ENCODE assay signal across 23 mouse cellular contexts in genomic region chr9:25191612-25192011, GRCm38 (mm10). TPM values are rescaled to one million over a fixed set of nuclear protein-coding genes. Genes with fewer than 3 reads are reported as not detected.
DNase-seq lines count a peak whose midpoint lies in the region; ATAC-seq and TF ChIP-seq lines count a peak whose summit lies in the region.
"Had no signal": no experiment of that assay in that cellular context is flagged by ENCODE, and none has a peak within 500 bp of the region (broad histone marks: within the 10 kb centered on the region; RNA-seq: fewer than 3 reads in every experiment).

No protein-coding gene starts in this region.

- peaks cover 0 to 11% of the 10 kb centered on the region in 2 experiments; a peak in 2 of 4 replicates for H3K36me3 ChIP-seq in MEL (ENCODE audit: control insufficient read depth in 1 of 2, insufficient read depth in 2 of 2, low read length in 2 of 2)
- no peaks in the 10 kb centered on the region for H3K36me3 ChIP-seq in small intestine, adult 2 months (ENCODE audit: control insufficient read depth, insufficient read depth, low read length)
- H3K36me3 ChIP-seq in liver, postnatal 0 days (replicated peaks; ENCODE audit: insufficient read depth, low read length): no peaks in the 10 kb centered on the region
- H3K36me3 ChIP-seq: hindbrain, embryonic 15.5 days; kidney, embryonic 15.5 days; limb, embryonic 12.5 days; liver, embryonic 12.5 days; neural tube, embryonic 15.5 days had no signal

- H3K4me2 ChIP-seq in liver, postnatal 0 days (ENCODE audit: low read depth, low read length): no peak overlapping the region
- H3K4me2 ChIP-seq: hindbrain, embryonic 15.5 days; kidney, embryonic 15.5 days; limb, embryonic 12.5 days; liver, embryonic 12.5 days; lung, embryonic 14.5 days; midbrain, embryonic 11.5 days; neural tube, embryonic 15.5 days had no signal

- no peak for TF ChIP-seq RAD21 in MEL (IDR thresholded peaks at IDR 0.05; ENCODE audit: low read depth, low read length)

- no peaks in the 10 kb centered on the region for H3K9me3 ChIP-seq in MEL (replicated peaks; ENCODE audit: insufficient read depth, low read length)
- no peaks in the 10 kb centered on the region for H3K9me3 ChIP-seq in liver, postnatal 0 days (ENCODE audit: low read length)
- H3K9me3 ChIP-seq: hindbrain, embryonic 15.5 days; kidney, embryonic 15.5 days; liver, embryonic 12.5 days; neural tube, embryonic 15.5 days had no signal

- TF ChIP-seq POLR2A in MEL (IDR thresholded peaks at IDR 0.05; ENCODE audit: control insufficient read depth in 1 of 2, insufficient read depth in 1 of 2, low read depth in 1 of 2, low read length in 2 of 2, poor library complexity in 1 of 2): no peak
- no peak for TF ChIP-seq POLR2A in small intestine, adult 2 months (IDR thresholded peaks at IDR 0.05; ENCODE audit: low read depth, low read length)

- WGBS in small intestine, adult 2 months: 49% methylated on average over 2 of the region's 2 CpGs
- WGBS in liver, postnatal 0 days (ENCODE audit: insufficient replicate concordance): 27% methylated on average over 2 of the region's 2 CpGs

- no peak for TF ChIP-seq CTCF in MEL (IDR thresholded peaks at IDR 0.05 in 2 of 3, conservative IDR thresholded peaks at IDR 0.05 in 1 of 3; ENCODE audit: control insufficient read depth in 1 of 3, insufficient read depth in 1 of 3, low read depth in 2 of 3, low read length in 3 of 3, poor library complexity in 1 of 3, severe bottlenecking in 1 of 3)
- no peak for TF ChIP-seq CTCF in small intestine, adult 2 months (IDR thresholded peaks at IDR 0.05; ENCODE audit: extremely low read depth, insufficient read length, insufficient replicate concordance, low read depth, low read length)
- TF ChIP-seq CTCF in liver, postnatal 0 days (IDR thresholded peaks at IDR 0.05; ENCODE audit: low read depth): no peak

- DNase-seq in spleen, postnatal 36 days (ENCODE audit: low spot score in 2 of 2): peak; percentile 28 to 30
- no peak for DNase-seq in spleen, postnatal 4 days (ENCODE audit: low spot score in 2 of 2)
- peak; percentile 50 for DNase-seq in MEL (ENCODE audit: low read depth, low spot score)
- no peak for DNase-seq in liver, postnatal 0 days
- DNase-seq in right cerebral cortex, postnatal 10 days (ENCODE audit: low spot score in 2 of 2): no peak
- DNase-seq in cerebellum, postnatal 36 days: no peak
- DNase-seq: cerebellum, adult 18-20 months; forebrain, postnatal 0 days; heart, adult 18-20 months; heart, postnatal 36 days; kidney, postnatal 4 days; lung, embryonic 14.5 days; lung, postnatal 4 days; right cerebral cortex, postnatal 25 days had no signal

- peak; percentile 55 to 81 for TF ChIP-seq EP300 in MEL (IDR thresholded peaks at IDR 0.05; ENCODE audit: low read depth in 1 of 2, low read length in 2 of 2)
- TF ChIP-seq EP300 in liver, postnatal 0 days (IDR thresholded peaks at IDR 0.05; ENCODE audit: low read depth): no peak

- no peaks in the 10 kb centered on the region for H3K27me3 ChIP-seq in MEL (ENCODE audit: control insufficient read depth in 1 of 2, insufficient read depth in 2 of 2, low read length in 2 of 2)
- H3K27me3 ChIP-seq in small intestine, adult 2 months (ENCODE audit: control insufficient read depth, insufficient read depth, low read length): no peaks in the 10 kb centered on the region
- no peaks in the 10 kb centered on the region for H3K27me3 ChIP-seq in liver, postnatal 0 days (ENCODE audit: insufficient read depth, low read length)
- H3K27me3 ChIP-seq: hindbrain, embryonic 15.5 days; kidney, embryonic 15.5 days; limb, embryonic 12.5 days; liver, embryonic 12.5 days; neural tube, embryonic 15.5 days had no signal

- peak overlapping the region; percentile 40 for H3K27ac ChIP-seq in MEL (ENCODE audit: control insufficient read depth, low read depth, low read length)
- peak overlapping the region; percentile 42; the same call in 1 of the 2 replicates for H3K27ac ChIP-seq in small intestine, adult 2 months (ENCODE audit: insufficient read depth, low read depth, low read length)
- H3K27ac ChIP-seq in liver, postnatal 0 days (ENCODE audit: low read depth): no peak overlapping the region
- H3K27ac ChIP-seq: hindbrain, embryonic 15.5 days; kidney, embryonic 15.5 days; limb, embryonic 12.5 days; liver, embryonic 12.5 days; neural tube, embryonic 15.5 days had no signal

- peak overlapping the region; percentile 29 for H3K9ac ChIP-seq in MEL (ENCODE audit: control insufficient read depth, low read depth, low read length, poor library complexity, severe bottlenecking)
- no peak overlapping the region for H3K9ac ChIP-seq in liver, postnatal 0 days (replicated peaks)
- H3K9ac ChIP-seq: forebrain, postnatal 0 days; hindbrain, embryonic 15.5 days; kidney, embryonic 15.5 days; limb, embryonic 12.5 days; liver, embryonic 12.5 days; lung, embryonic 14.5 days; neural tube, embryonic 15.5 days had no signal

- H3K79me2 ChIP-seq in MEL (ENCODE audit: control insufficient read depth, insufficient read depth, low read length, poor library complexity): no peaks in the 10 kb centered on the region

- H3K4me1 ChIP-seq in MEL (ENCODE audit: control insufficient read depth in 1 of 2, insufficient read depth in 2 of 2, low read length in 2 of 2): peaks cover 8 to 18% of the 10 kb centered on the region in 2 experiments
- H3K4me1 ChIP-seq in small intestine, adult 2 months (ENCODE audit: control insufficient read depth, insufficient read depth, insufficient read length, low read length): peaks cover 4% of the 10 kb centered on the region
- no peaks in the 10 kb centered on the region; the same call in 1 of the 2 replicates for H3K4me1 ChIP-seq in liver, postnatal 0 days (ENCODE audit: insufficient read depth)
- H3K4me1 ChIP-seq: hindbrain, embryonic 15.5 days; kidney, embryonic 15.5 days; limb, embryonic 12.5 days; liver, embryonic 12.5 days; neural tube, embryonic 15.5 days had no signal

- peak overlapping the region in 1 of 2 experiments; percentile 40; a peak in 2 of 4 replicates for H3K4me3 ChIP-seq in MEL (ENCODE audit: control insufficient read depth in 1 of 2, insufficient read depth in 1 of 2, low read depth in 2 of 2, low read length in 2 of 2)
- no peak overlapping the region for H3K4me3 ChIP-seq in small intestine, adult 2 months (ENCODE audit: low read depth, low read length)
- H3K4me3 ChIP-seq in liver, postnatal 0 days (ENCODE audit: low read depth, low read length): no peak overlapping the region
- H3K4me3 ChIP-seq: hindbrain, embryonic 15.5 days; kidney, embryonic 15.5 days; limb, embryonic 12.5 days; liver, embryonic 12.5 days; neural tube, embryonic 15.5 days had no signal

- ATAC-seq in inflammation-experienced regulatory T-cells, adult 6 months: peak; percentile 55
- ATAC-seq in liver, postnatal 0 days: no peak
- ATAC-seq: forebrain, postnatal 0 days; intestine, postnatal 0 days; liver, embryonic 12.5 days had no signal

TF ChIP-seq in MEL, 35 proteins besides CTCF, POLR2A, EP300 and RAD21 (continues in another document):
- TF ChIP-seq HCFC1 (IDR thresholded peaks at IDR 0.05; ENCODE audit: low read depth, low read length): peak; percentile 29; the same call in 1 of the 2 replicates
- TF ChIP-seq RCOR1 (IDR thresholded peaks at IDR 0.05; ENCODE audit: low read depth, low read length): 0 out of 2 replicates have a peak, but pooled peaks have one; percentile 36
- TF ChIP-seq ZNF384 (IDR thresholded peaks at IDR 0.05; ENCODE audit: low read depth, low read length): no peak
- no peak for TF ChIP-seq E2F4 (IDR thresholded peaks at IDR 0.05; ENCODE audit: borderline replicate concordance, low read depth, low read length)
- no peak for TF ChIP-seq NRF1 (IDR thresholded peaks at IDR 0.05; ENCODE audit: insufficient read depth, low read depth, low read length, poor library complexity, severe bottlenecking)
- TF ChIP-seq ETS1 (IDR thresholded peaks at IDR 0.05; ENCODE audit: low read depth, low read length): peak; percentile 47
- TF ChIP-seq MXI1 (IDR thresholded peaks at IDR 0.05; ENCODE audit: low read depth, low read length): no peak; the same call in 1 of the 2 replicates
- no peak for TF ChIP-seq MEF2A (IDR thresholded peaks at IDR 0.05; ENCODE audit: extremely low read depth, insufficient replicate concordance, low read depth, low read length, poor library complexity, severe bottlenecking)
- no peak for TF ChIP-seq KAT2A (conservative IDR thresholded peaks at IDR 0.05; ENCODE audit: low read depth, low read length)
- TF ChIP-seq ZMIZ1 (IDR thresholded peaks at IDR 0.05; ENCODE audit: low read depth, low read length): no peak; the same call in 1 of the 2 replicates
- no peak for TF ChIP-seq MYC (IDR thresholded peaks at IDR 0.05; ENCODE audit: low read depth, low read length)
- TF ChIP-seq POLR2AphosphoS5 (IDR thresholded peaks at IDR 0.05; ENCODE audit: borderline replicate concordance, low read depth, low read length): no peak
- TF ChIP-seq ZKSCAN1 (IDR thresholded peaks at IDR 0.05; ENCODE audit: low read depth, low read length): no peak
- TF ChIP-seq NELFE (IDR thresholded peaks at IDR 0.05; ENCODE audit: low read depth, low read length): no peak
- no peak; the same call in 1 of the 2 replicates for TF ChIP-seq ELF1 (IDR thresholded peaks at IDR 0.05; ENCODE audit: low read depth, low read length)
- TF ChIP-seq CHD1 (IDR thresholded peaks at IDR 0.05; ENCODE audit: low read depth, low read length): no peak
- TF ChIP-seq TAL1 (IDR thresholded peaks at IDR 0.05; ENCODE audit: low read length): no peak
- TF ChIP-seq SIN3A (IDR thresholded peaks at IDR 0.05; ENCODE audit: low read length): peak; percentile 36; the same call in 1 of the 2 replicates
- TF ChIP-seq TCF12 (IDR thresholded peaks at IDR 0.05; ENCODE audit: low read depth, low read length): peak; percentile 26; the same call in 1 of the 2 replicates
- TF ChIP-seq USF2 (IDR thresholded peaks at IDR 0.05; ENCODE audit: borderline replicate concordance in 1 of 2, insufficient read depth in 1 of 2, low read depth in 1 of 2, low read length in 2 of 2): no peak
- TF ChIP-seq MAZ (IDR thresholded peaks at IDR 0.05; ENCODE audit: low read depth, low read length): no peak
- TF ChIP-seq SMC3 (IDR thresholded peaks at IDR 0.05; ENCODE audit: low read depth, low read length): no peak
- no peak for TF ChIP-seq MAFK (IDR thresholded peaks at IDR 0.05; ENCODE audit: borderline replicate concordance, low read depth, low read length)
- TF ChIP-seq USF1 (IDR thresholded peaks at IDR 0.05; ENCODE audit: low read depth, low read length): peak; percentile 20; the same call in 1 of the 2 replicates

RNA-seq across cellular contexts. Expression of gene Herpud2, which starts 40.0 kb away (rescaled TPM):
- total RNA-seq in MEL (2012; rRNA removed): 4.3 and 5.5 TPM in 2 replicates
- 10 to 100 TPM in 1 of 2 experiments, not detected in 1; 17.2 TPM for polyA plus RNA-seq in MEL (2012; ENCODE audit: insufficient read depth in 1 of 2, insufficient read length in 2 of 2, low read depth in 1 of 2, low replicate concordance in 2 of 2, missing spikeins in 1 of 2)
- 10 to 100 TPM; 12.1 to 15.7 (median 14.6) TPM for polyA plus RNA-seq in inflammation-experienced regulatory T-cells, adult 6 months (2017; shearing (Covaris generic))
- 28.8 and 50.4 TPM in 2 replicates for polyA plus RNA-seq in small intestine, adult 2 months (2012; rRNA removed)
- 12.7 and 13.7 TPM in 2 replicates for polyA plus RNA-seq in liver, postnatal 0 days (2015; fragmentation: Nextera tagmentation; extraction: Ambion mirVana)

Comparison
In these comparisons a context has a peak if more than half of its experiments do, and no peak if none do; other contexts are left out.
1. DNase-seq: peak in spleen, postnatal 36 days (2 of 2) and MEL (single experiment); none in spleen, postnatal 4 days (0 of 2), liver, postnatal 0 days (single experiment), right cerebral cortex, postnatal 10 days (0 of 2) and cerebellum, postnatal 36 days (0 of 2).